Mouse (Mus musculus) lung, adult 2 months (tissue): ENCODE data around the gene Dtx1. TPM values are rescaled to one million over a fixed set of nuclear protein-coding genes. Genes with fewer than 3 reads are reported as not detected.

Source experiments
- DNase-seq: peaks from one replicate; pipeline ENCODE4 v3.0.0; 2022
- H3K4me1 ChIP-seq: fragments of 200-500 bp; 2 replicates; pipeline ENCODE4 v1.6.1; 2011; ENCODE audit warnings: low read length; ENCODE audit not compliant: control insufficient read depth, insufficient read depth
- H3K4me3 ChIP-seq: fragments of 200-500 bp; replicated peaks from 2 replicates; pipeline ENCODE3; 2011; ENCODE audit warnings: low read depth, mild to moderate bottlenecking, control low read depth, low read length; ENCODE audit errors: extremely low read depth
- CTCF ChIP-seq: fragments of 200-500 bp; IDR thresholded peaks from 2 replicates; pipeline ENCODE4 v1.5.1; 2011; ENCODE audit warnings: mild to moderate bottlenecking, low read length, control low read depth; ENCODE audit not compliant: insufficient read depth
- POLR2A ChIP-seq: fragments of 200-500 bp; IDR thresholded peaks from 2 replicates; pipeline ENCODE4 v1.6.1; 2011; ENCODE audit warnings: low read depth, mild to moderate bottlenecking, control low read depth, low read length, borderline replicate concordance; ENCODE audit errors: extremely low read depth
- WGBS: fragments of 180-500 bp; shearing (Covaris S2); methylation state at CpG from one replicate; pipeline ENCODE4 v1.1.7; 2018; 5-methylcytosine and 5-hydroxymethylcytosine counted together
- polyA plus RNA-seq: library from polyadenylated mRNA; depleted of rRNA; stranded (reverse); fragments of >200 nt; gene quantifications from 2 replicates; pipeline ENCODE4 v1.2.3, GENCODE M21; 2012

The Dtx1 gene
- polyA plus RNA-seq, 1 experiment, result 6.1 TPM

DNA sequence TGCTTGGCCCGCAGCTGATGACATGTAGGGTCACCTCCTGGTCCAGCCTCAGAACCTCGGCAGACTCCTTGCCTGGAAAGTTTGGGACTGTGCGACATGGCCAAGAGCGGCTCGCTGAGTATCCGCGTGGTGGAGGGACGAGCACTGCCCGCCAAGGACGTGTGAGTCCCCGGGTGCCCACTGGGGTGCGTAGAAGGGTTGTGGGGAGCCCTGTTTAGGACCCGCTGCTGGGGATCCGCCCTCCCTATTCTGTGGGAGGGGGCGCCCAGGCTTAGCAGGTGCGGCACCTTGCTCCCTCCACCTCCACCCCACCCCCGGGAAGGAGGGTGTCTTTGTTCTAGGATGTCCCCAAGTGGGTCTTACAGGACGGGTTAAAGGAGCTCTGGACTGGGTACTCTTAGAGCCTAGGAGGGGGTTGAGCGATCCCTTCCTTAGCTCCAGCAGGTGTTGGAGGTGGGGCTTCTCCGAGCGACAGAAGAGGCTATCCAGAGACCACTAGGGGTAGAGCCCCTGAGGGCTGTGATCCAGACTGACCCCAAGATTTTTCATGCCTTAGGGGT is 62.3 kb downstream of the Dtx1 start:
- no peak overlapping the region for H3K4me3 ChIP-seq
- H3K4me1 ChIP-seq, result peaks cover 2% of the 10 kb centered on the region; the same call in 1 of the 2 replicates
- TF ChIP-seq CTCF, result no peak
- no peak for TF ChIP-seq POLR2A
- WGBS, result 6% methylated on average over 21 of the region's 21 CpGs
- no peak for DNase-seq

DNA sequence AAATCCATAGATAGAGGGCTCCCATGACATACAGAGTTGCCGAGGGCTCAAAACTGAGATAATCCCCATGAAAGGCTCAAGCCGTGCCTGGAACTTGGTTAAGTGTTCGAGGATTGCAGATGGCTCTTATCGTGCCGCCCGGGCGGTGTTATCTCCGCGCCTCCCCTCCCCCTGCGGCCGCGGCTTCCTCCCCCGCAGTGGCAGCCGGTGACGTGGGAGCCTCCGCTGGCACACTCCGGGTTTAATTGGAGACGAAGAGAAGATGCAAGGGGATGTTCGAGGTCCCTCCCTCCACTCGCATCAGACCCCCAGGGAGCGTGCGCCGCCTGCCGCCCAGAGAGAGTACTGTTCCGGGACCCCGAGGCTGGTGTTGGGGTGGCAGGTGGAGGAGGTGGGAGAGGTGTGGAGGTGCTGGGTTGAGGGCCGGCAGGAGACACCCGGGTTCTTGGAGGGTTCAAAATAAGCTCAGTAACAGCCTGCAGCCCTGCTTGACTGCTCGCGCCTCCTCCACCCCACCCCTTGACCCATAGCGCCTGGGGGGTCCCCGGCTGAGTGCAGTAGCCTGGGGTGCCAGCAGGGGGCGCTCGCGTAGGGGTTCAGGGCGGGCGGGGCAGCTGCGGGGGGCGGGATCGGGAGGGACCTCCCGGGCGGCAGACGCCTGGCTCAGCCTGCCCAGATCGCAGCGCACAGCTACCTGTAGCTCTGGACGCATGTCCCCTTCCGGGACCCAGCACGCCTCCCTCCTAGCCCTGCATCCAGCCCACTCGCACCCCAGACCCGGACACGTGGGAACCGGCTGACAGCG is 63.0 kb downstream of the Dtx1 start, which contains the start of gene Rasal1:
Rasal1 (plus strand) TSS at position 244 of the 805 bp plus-strand sequence.
- H3K4me1 ChIP-seq, result peaks cover 2% of the 10 kb centered on the region; the same call in 1 of the 2 replicates
- DNase-seq, result no peak
- TF ChIP-seq CTCF (peak; percentile 21; the same call in 1 of the 2 replicates), POLR2A (no peak)
- 1% methylated on average over 53 of the region's 53 CpGs for WGBS
- no peak within 1 kb of the TSS for H3K4me3 ChIP-seq

DNA sequence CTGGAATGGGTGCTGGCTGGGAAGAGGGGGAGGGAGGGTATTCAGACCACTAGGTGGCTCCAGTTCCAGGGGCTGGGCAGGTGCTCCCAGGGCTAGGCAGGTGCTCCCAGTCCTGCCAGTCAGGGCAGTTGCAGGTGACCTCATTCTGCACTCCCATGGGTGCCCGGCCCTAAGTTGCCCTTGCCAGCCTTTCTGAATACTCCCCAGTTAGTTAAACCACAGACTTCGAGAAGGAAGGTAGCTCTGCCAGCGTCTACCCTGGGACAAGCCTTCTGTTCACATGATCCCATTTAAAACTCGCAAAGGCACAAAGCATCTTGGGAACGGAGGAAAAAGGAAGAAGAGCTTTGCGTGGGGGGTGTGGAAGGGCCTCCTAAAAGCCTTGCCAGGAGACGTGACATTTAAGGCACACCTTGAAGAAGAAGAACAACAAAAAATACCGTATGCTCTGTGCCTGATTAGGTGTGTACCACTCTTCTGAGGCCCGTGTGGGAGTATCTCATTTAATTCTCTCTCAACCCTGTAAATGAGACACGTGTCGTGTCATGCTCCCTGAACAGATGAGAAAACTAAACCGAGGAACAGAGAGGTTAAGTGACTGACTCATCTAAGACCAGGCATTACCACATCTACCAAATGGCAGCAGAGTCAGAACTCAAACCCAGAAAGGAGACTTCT is 63.8 kb downstream of the Dtx1 start:
- TF ChIP-seq POLR2A (no peak), CTCF (no peak)
- 24% methylated on average over 12 of the region's 12 CpGs for WGBS
- no peak overlapping the region for H3K4me3 ChIP-seq
- H3K4me1 ChIP-seq, result peaks cover 2% of the 10 kb centered on the region; the same call in 1 of the 2 replicates
- no peak for DNase-seq

DNA sequence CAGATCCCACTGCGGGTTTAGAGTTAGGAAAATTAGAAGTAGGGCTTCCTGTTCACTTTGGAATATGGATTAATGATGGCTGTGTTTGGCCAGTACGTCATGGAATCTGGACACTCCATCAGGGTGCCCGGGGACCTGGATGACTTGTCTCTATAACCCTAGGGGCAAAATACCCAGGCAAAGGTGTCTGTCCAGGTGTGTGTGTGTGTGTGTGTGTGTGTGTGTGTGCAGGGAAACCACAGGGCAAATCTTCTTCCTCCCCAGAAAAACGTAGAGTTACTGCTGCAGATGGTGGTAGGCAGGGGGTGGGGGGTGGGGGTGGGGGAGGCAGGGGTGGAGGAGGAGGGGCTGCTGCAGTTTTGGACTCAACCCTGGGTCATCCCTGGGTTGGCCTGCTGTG is 64.4 kb downstream of the Dtx1 start:
- TF ChIP-seq CTCF (no peak), POLR2A (no peak)
- WGBS, result 57% methylated on average over 4 of the region's 4 CpGs

DNA sequence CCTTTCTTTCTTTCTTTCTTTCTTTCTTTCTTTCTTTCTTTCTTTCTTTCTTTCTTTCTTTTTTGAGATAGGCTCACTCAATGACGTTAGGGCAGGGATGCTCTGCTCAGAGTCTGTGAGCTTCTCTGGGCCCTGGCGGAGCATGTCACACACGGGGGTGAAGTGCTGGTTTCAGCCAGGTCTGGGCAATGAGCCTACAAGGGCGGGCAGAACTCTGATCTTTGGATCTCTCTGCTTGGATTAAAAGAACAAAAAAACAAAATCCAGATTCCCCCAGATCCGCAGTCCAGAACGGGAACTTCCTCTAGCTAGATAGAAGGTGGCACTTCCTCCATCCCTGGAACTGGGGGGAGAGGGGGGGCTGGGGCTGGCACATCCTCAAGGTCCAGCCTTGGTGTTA is 65.9 kb downstream of the Dtx1 start:
- TF ChIP-seq CTCF (no peak), POLR2A (no peak)
- DNase-seq, result no peak
- H3K4me1 ChIP-seq, result peaks cover 2% of the 10 kb centered on the region; the same call in 1 of the 2 replicates
- no peak overlapping the region for H3K4me3 ChIP-seq
- WGBS, result 31% methylated on average over 6 of the region's 6 CpGs

More for the DNA sequence above, 64.4 kb downstream of the Dtx1 start:
- no peak for DNase-seq
- peaks cover 2% of the 10 kb centered on the region; the same call in 1 of the 2 replicates for H3K4me1 ChIP-seq
- H3K4me3 ChIP-seq, result no peak overlapping the region

DNA sequence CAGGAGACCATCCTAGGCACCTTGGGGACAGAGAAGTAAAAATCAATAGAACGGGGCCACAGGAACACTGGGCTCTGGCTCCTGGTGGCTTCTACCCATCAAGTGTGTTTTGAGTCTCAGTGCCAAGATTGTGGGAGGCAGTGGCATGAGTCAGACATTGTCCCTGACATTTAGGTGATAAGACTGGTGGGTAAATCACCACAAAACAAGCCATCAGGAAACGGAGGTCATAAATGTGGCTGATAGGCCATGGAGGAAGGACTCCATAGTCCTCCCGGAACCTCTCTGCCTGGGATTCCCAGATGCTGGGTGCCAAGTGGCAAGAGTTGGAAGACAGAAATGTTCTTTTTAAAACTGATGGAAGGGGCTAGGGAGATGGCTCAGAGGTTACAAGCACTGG is 67.5 kb downstream of the Dtx1 start:
- DNase-seq, result no peak
- H3K4me3 ChIP-seq, result no peak overlapping the region
- peaks cover 2% of the 10 kb centered on the region; the same call in 1 of the 2 replicates for H3K4me1 ChIP-seq
- TF ChIP-seq POLR2A (no peak), CTCF (no peak)
- 61% methylated on average over 3 of the region's 3 CpGs for WGBS

DNA sequence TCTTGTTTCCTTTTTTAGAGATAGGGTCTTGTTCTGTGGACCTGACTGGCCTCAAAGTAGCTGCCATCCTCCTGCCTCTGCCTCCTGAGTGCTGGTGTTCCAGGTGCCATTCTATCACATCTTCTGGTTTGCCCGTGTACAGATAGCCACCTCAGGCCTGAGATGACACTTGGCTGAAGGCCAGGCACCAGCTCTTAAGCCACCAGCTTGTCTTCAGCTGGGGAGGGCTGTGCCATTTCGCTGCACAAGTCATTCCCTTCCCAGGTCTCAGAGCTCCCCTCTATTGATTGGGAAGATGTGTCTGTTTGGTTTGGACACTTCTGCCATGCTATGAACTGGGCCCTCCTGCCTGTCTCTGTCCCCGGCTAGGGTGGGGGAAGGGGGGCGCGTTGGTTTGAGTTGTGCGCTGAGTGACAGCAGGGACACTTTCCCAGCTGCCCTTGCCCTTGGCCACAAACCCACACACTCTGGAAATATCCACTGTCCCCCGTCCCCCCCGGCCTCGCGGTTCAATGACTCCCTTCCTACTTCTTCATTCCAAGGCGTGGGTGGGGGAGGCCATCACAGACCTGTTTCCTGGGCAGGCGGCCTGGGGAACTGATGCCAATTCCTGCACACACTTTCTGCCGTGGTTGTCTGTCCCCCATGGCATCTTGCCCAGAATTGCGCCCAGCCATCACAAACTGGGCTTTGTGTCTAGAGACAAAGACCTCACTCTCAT is 68.2 kb downstream of the Dtx1 start:
- Histone ChIP-seq H3K4me3 (no peak overlapping the region), H3K4me1 (no peaks in the 10 kb centered on the region)
- 44% methylated on average over 14 of the region's 14 CpGs for WGBS
- no peak for DNase-seq
- no peak for TF ChIP-seq POLR2A
- TF ChIP-seq CTCF, result no peak

DNA sequence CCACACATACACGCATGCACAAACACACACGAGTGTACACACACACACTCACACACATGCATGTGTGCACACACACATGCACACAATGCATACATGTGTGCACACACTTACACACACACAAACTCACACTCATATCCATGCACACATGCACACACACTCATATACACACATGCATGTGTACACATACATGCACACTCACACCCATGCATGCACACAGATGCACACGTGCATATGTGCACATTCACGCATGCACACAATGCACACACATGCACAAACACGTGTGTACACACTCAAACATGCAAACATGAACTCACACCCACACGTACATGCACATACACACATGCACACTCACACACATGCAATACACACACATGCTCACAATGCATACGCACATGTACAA is 71.6 kb downstream of the Dtx1 start:
- WGBS, result 85% methylated on average over 7 of the region's 7 CpGs
- no peaks in the 10 kb centered on the region for H3K4me1 ChIP-seq
- no peak overlapping the region for H3K4me3 ChIP-seq
- DNase-seq, result no peak
- TF ChIP-seq POLR2A (no peak), CTCF (no peak)

DNA sequence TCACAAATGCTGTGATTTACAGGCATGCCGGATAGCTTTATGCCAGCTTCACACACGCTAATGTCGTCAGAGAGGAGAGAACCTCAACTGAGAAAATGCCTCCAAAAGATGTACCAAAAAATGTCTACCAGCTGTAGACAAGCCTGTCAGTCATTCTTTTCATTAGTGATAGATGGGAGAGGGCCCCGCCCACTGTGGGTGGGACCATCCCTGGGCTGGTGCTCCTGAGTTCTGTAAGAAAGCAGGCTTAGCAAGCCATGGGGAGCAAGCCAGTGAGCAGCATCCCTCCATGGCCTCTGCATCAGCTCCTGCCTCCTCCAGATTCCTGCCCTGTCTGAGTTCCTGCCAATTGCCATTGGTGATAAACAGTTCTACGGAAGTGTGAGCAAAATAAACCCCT is 76.1 kb downstream of the Dtx1 start:
- DNase-seq, result no peak
- 84% methylated on average over 5 of the region's 5 CpGs for WGBS
- H3K4me1 ChIP-seq, result no peaks in the 10 kb centered on the region
- no peak for TF ChIP-seq CTCF
- TF ChIP-seq POLR2A, result no peak
- H3K4me3 ChIP-seq, result no peak overlapping the region
